Mouse (Mus musculus) neural tube, embryonic 15.5 days (tissue): ENCODE data around the gene Zfp46. TPM values are rescaled to one million over a fixed set of nuclear protein-coding genes. Genes with fewer than 3 reads are reported as not detected.

Source experiments
- ATAC-seq: fragments of 200-750 bp; cut with Nextera tagmentation; 2 replicates; pipeline ENCODE4 v1.8.0; 2017; ENCODE audit warnings: mild to moderate bottlenecking, moderate TSS enrichment, moderate library complexity; ENCODE audit not compliant: low FRiP score
- H3K27ac ChIP-seq: fragments of 300-500 bp; sonication (generic); replicated peaks from 2 replicates; pipeline ENCODE4 v1.5.1; 2015; ENCODE audit warnings: mild to moderate bottlenecking, inconsistent platforms
- H3K27me3 ChIP-seq: fragments of 300-500 bp; sonication (generic); replicated peaks from 2 replicates; pipeline ENCODE4 v1.6.1; 2015; ENCODE audit warnings: inconsistent platforms
- H3K36me3 ChIP-seq: fragments of 300-500 bp; sonication (generic); 2 replicates; pipeline ENCODE4 v1.6.1; 2015; ENCODE audit warnings: inconsistent platforms
- H3K4me1 ChIP-seq: fragments of 300-500 bp; sonication (generic); 2 replicates; pipeline ENCODE4 v1.6.1; 2015; ENCODE audit warnings: inconsistent platforms
- H3K4me2 ChIP-seq: fragments of 300-500 bp; sonication (generic); 2 replicates; pipeline ENCODE4 v1.6.1; 2015; ENCODE audit warnings: inconsistent platforms, mild to moderate bottlenecking, moderate library complexity
- H3K4me3 ChIP-seq: fragments of 300-500 bp; sonication (generic); replicated peaks from 2 replicates; pipeline ENCODE4 v1.5.1; 2015; ENCODE audit warnings: mild to moderate bottlenecking, inconsistent platforms
- H3K9ac ChIP-seq: fragments of 300-500 bp; sonication (generic); replicated peaks from 2 replicates; pipeline ENCODE4 v1.6.1; 2015; ENCODE audit warnings: mild to moderate bottlenecking, inconsistent platforms
- H3K9me3 ChIP-seq: fragments of 300-500 bp; sonication (generic); replicated peaks from 2 replicates; pipeline ENCODE4 v1.6.1; 2016; ENCODE audit warnings: inconsistent platforms
- WGBS: fragments of 180-500 bp; shearing (Covaris S2); methylation state at CpG from one replicate; pipeline ENCODE4 v1.1.7; 2015; ENCODE audit warnings: mixed read lengths; 5-methylcytosine and 5-hydroxymethylcytosine counted together
- polyA plus RNA-seq: library from polyadenylated mRNA; unstranded; fragments of >200 nt; fragmentation: Nextera tagmentation; extraction: Ambion mirVana; gene quantifications from 2 replicates; pipeline ENCODE4 v1.2.1, GENCODE M21; 2015

Zfp46 gene
- polyA plus RNA-seq, 1 experiment from 2014 or later, result 37.5 TPM

DNA sequence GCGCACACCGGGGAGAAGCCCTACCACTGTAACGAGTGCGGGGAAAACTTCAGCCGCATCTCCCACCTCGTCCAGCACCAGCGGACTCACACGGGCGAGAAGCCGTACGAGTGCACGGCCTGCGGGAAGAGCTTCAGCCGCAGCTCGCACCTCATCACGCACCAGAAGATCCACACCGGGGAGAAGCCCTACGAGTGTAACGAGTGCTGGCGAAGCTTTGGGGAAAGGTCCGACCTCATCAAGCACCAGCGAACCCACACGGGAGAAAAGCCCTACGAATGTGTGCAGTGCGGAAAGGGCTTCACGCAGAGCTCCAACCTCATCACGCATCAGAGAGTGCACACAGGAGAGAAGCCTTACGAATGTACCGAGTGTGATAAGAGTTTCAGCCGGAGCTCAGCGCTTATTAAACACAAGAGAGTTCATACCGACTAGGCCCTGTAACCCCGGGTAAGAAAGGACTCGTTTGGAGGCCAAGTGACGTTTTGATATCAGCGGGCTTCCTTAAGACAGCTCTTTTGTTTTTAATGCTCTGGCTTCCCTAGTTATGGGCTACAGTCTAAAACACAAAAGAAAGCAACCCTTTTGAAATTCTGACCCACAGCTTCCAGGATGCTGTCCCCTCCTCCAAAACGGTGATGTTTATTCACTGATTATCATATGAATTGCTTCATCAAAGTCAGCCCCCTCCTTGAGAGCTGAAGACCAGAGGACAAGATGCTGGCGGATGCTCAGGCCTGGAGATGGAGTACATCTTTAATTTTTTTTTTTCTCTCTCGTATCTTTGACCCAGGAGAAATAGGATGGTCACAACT lies 6.5 kb downstream of the Zfp46 start:
- Histone ChIP-seq H3K9ac (no peak overlapping the region), H3K36me3 (peaks cover 78% of the 10 kb centered on the region)
- WGBS, result 32% methylated on average over 39 of the region's 39 CpGs

DNA sequence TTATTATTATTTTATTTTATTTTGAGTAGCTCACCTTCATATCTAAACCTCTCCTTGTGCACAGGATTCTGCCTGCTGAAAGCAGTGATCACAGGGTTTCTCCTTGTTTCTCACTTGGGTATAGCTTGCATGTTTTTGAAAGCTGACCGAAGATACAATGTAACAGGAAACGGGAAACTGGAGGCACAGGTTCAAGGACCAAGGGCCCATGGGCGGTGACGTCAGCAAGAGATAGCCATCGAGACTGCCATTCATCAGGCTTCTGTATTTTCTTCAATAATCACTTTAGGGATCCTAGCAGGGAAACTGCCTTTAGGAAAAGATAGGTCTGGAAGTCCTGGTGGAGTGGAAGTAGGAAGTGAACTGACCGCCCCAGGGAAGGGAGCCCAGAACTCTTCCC lies 7.2 kb downstream of the Zfp46 start:
- WGBS, result 95% methylated on average over 6 of the region's 6 CpGs
- H3K4me1 ChIP-seq, result peaks cover 24% of the 10 kb centered on the region
- H3K27me3 ChIP-seq, result peaks cover 12% of the 10 kb centered on the region
- peaks cover 80% of the 10 kb centered on the region for H3K36me3 ChIP-seq
- no peaks in the 10 kb centered on the region for H3K9me3 ChIP-seq
- no peak for ATAC-seq
- H3K4me2 ChIP-seq, result no peak overlapping the region
- no peak overlapping the region for H3K9ac ChIP-seq
- no peak overlapping the region for H3K4me3 ChIP-seq
- H3K27ac ChIP-seq, result no peak overlapping the region

More for the DNA sequence above, 6.5 kb downstream of the Zfp46 start:
- no peak for ATAC-seq
- H3K4me2 ChIP-seq, result peak overlapping the region; percentile 17; the same call in 1 of the 2 replicates
- no peak overlapping the region for H3K27ac ChIP-seq
- peaks cover 29% of the 10 kb centered on the region for H3K4me1 ChIP-seq
- peaks cover 12% of the 10 kb centered on the region for H3K27me3 ChIP-seq
- no peak overlapping the region for H3K4me3 ChIP-seq
- no peaks in the 10 kb centered on the region for H3K9me3 ChIP-seq

DNA sequence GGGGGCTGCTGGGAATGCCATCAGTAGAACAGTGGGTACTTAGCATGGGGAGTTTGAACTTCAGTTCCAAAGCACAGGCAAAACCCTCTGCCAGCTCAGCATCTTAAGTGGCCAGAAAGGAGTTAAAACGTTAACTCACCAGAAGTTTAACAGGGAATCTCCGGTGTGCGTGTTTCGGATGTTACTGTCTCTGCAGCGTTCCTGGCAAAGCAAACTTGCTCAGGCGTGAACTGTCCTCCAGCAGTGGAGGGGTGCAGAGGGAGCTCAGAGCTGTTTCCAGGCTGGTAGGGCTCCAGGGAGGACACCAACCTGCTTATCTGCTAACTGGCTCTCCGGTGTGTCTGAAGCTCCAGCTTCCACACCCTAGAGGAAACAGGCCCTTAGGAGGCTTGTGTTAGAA lies 11.5 kb downstream of the Zfp46 start:
- peaks cover under 1% of the 10 kb centered on the region; the same call in 1 of the 2 replicates for H3K4me1 ChIP-seq
- peaks cover 49% of the 10 kb centered on the region for H3K36me3 ChIP-seq
- 75% methylated on average over 7 of the region's 7 CpGs for WGBS
- H3K4me2 ChIP-seq, result no peak overlapping the region
- ATAC-seq, result no peak
- no peak overlapping the region for H3K9ac ChIP-seq
- no peak overlapping the region for H3K4me3 ChIP-seq
- H3K9me3 ChIP-seq, result no peaks in the 10 kb centered on the region
- no peaks in the 10 kb centered on the region for H3K27me3 ChIP-seq
- no peak overlapping the region for H3K27ac ChIP-seq

DNA sequence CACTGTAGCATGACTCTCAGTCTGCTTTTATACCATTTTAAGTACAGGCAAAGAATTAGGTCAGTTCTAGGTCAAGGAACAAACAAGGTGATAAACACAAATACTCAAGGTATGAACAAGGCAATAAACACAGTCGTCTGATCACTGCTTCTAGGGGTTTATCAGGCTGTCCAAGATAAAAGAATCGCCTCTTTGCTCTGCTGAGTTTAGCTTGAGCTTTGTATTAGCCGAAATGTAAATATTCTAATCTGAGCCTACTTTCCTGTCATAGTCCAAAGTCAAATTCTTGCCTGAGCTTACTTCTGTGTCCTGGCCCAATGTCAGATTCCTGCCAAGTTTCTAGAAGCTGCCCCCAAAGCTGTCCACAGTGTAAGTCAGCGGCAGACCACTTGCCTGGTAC lies 18.0 kb downstream of the Zfp46 start:
- no peak for ATAC-seq

DNA sequence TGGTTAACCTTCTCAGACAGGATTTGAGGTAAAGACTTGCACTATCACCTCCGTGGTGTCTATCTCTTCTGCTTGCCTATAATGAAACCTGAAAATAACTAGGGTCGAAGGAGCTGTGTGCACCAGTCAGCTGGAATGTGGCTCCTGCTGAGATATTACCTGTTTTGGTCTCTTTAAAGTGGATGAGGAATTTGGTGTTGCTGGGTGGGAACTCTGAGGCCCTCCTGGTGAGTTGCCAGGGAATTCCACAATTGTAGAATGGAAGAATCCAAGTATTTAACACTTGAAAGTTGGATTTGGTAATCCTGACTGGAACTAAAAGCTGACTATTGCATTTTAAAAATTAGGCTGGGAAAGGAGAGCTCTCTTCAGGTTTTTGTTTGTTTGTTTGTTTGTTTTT lies 19.7 kb downstream of the Zfp46 start:
- no peak overlapping the region for H3K4me3 ChIP-seq
- WGBS, result 45% methylated on average over 2 of the region's 2 CpGs
- H3K9ac ChIP-seq, result no peak overlapping the region
- H3K27ac ChIP-seq, result no peak overlapping the region
- H3K9me3 ChIP-seq, result no peaks in the 10 kb centered on the region
- no peak overlapping the region for H3K4me2 ChIP-seq
- H3K36me3 ChIP-seq, result no peaks in the 10 kb centered on the region
- no peaks in the 10 kb centered on the region for H3K27me3 ChIP-seq
- ATAC-seq, result no peak
- peaks cover under 1% of the 10 kb centered on the region; the same call in 1 of the 2 replicates for H3K4me1 ChIP-seq

More for the DNA sequence above, 18.0 kb downstream of the Zfp46 start:
- Histone ChIP-seq H3K9me3 (no peaks in the 10 kb centered on the region), H3K4me2 (no peak overlapping the region), H3K4me1 (no peaks in the 10 kb centered on the region), H3K9ac (no peak overlapping the region), H3K4me3 (no peak overlapping the region), H3K27ac (no peak overlapping the region), H3K36me3 (peaks cover 5% of the 10 kb centered on the region; the same call in 1 of the 2 replicates), H3K27me3 (no peaks in the 10 kb centered on the region)
- WGBS, result 83% methylated on average over 4 of the region's 4 CpGs

DNA sequence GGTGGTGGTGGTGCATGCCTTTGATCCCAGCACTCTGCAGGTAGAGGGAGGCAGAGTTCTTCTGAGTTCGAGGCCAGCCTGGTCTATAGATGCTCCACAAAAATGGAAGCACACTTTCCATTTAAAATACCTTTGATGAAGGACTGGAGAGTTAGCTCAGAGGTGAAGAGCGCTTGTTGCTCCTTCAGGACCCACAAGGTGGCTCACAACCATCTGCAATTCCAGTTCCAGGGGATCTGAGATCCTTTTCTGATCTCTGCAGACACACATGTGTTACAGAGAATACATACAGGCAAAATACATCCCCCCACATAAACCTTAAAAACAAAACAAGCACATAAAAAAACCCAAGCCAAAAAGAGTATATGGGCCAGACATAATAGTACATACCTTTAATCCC lies 23.9 kb downstream of the Zfp46 start:
- no peak for ATAC-seq
- Histone ChIP-seq H3K36me3 (no peaks in the 10 kb centered on the region), H3K27me3 (no peaks in the 10 kb centered on the region), H3K9ac (no peak overlapping the region), H3K4me2 (no peak overlapping the region), H3K4me1 (peaks cover 25% of the 10 kb centered on the region), H3K9me3 (no peaks in the 10 kb centered on the region), H3K27ac (no peak overlapping the region), H3K4me3 (no peak overlapping the region)
- WGBS, result 52% methylated on average over 2 of the region's 2 CpGs

DNA sequence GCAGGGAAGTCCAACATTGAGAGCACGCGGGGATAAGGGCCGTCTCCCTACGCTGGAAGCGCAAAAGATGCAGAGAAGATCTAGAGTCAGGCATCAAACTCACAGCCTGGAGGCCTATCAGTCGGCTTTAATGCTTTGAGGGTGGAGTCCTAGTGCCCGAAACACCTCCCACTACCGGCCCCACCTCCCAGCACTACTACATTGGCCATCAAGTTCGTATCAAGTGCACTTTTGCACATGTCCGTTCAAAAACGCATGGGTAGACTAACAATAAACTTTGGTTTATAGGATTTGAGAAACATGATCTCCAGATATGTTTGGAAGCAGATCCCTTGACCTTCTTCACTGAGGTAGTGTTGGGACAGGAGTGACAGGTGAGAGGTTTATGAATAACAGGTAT lies 25.3 kb downstream of the Zfp46 start:
- peak overlapping the region; percentile 69 for H3K4me2 ChIP-seq

DNA sequence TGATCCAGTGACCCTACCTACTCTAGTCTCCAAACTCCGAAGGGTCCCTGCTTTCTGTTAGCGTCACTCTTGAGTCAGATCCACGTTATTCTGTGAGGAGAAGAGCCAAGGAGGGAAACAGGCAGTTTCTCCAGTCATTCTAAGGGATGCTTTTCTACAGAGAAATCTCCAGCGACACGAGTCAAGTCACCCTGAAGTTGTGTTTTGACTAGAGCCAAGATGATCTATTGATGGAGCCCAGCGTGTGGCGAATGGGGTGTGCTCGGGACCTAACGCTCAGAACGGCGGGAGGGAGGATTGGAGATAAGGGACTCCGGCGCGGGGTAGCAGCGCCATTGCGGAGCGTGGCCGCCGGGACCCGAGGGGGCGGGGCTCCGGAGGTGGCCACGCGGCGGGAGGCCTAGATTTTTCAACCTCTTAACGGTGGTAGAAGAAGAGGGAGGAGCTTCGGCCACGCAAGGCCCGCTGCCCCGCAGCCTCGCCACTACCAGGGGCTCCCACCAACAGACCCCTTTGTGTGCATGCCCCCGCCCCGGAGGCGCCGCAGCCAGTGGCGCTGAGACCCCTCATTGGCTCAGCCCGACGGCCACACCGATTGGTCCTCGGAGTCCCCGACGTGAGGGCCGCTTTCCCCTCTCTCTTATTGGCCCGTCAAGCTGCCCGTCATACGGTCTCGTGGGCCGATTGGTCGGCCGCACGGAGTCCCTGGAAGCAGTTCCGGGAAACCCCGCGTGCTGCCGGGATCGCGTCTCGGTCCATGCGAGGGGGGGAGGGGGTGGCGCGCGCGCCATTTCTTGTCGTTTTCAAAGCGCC lies 26.0 kb downstream of the Zfp46 start, which contains the start of gene Hnrnpr:
TSS of gene Hnrnpr (plus strand) at position 714 of the 813 bp plus-strand sequence.
- Histone ChIP-seq H3K36me3 (no peaks in the 10 kb centered on the region), H3K27ac (peak within 1 kb of the TSS; percentile 97), H3K4me2 (peak within 1 kb of the TSS; percentile 75), H3K9ac (peak within 1 kb of the TSS; percentile 96), H3K4me3 (peak within 1 kb of the TSS; percentile 91), H3K27me3 (no peaks in the 10 kb centered on the region), H3K4me1 (peaks cover 39% of the 10 kb centered on the region), H3K9me3 (no peaks in the 10 kb centered on the region)
- peak; percentile 99 for ATAC-seq
- WGBS, result under 1% methylated on average over 65 of the region's 65 CpGs

More for the DNA sequence above, 25.3 kb downstream of the Zfp46 start:
- Histone ChIP-seq H3K4me3 (peak overlapping the region; percentile 91), H3K9me3 (no peaks in the 10 kb centered on the region), H3K4me1 (peaks cover 35% of the 10 kb centered on the region), H3K36me3 (no peaks in the 10 kb centered on the region), H3K9ac (peak overlapping the region; percentile 67), H3K27me3 (no peaks in the 10 kb centered on the region), H3K27ac (peak overlapping the region; percentile 95)
- ATAC-seq, result no peak
- 6% methylated on average over 11 of the region's 11 CpGs for WGBS

DNA sequence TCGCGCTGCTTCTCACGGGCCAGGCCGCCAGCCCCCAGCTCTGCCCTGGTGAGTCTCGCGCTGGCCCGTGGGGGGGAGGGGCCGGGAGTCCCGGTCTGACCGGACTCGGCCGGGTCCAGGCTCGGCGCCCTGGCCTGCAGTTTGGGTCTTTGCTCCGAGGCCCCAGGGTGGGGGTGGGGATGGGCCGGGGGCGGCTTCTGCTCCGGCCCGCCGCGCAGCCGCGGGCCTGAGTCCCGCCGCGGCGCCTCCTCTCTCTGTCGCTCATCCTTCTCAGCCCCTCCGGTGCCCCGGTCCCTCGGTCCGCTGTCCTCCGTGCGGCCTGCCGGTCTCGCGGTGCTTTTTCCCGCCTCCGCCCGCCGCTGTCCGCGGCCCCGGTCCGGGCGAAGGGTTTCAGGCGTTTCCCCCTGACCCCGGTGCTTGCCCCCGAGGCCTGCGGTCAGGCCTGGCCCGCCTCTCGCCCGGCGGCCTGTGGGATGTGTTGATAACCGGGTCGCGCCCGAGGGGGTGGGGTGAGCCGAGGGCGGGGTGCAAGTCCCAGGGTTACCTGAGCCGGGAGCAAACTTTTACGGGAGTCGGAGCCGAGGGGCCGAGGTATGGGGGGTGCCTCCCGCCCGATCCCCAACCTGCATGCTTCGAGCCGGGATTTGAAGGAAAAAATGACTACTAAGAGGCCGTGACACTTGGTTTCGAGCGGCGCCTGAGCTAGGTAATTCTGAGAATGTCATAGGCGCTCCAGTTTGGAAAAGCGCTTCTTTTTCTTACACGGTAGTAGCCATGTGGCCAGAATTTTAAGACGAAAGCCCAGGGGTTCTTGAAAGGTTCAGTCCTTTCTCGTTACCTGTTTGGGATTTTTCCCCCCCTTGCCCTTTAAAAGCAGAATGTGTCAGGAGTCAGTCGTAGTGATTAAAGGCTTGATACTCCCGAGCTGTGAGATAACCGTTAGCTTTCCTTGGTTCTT lies 26.8 kb downstream of the Zfp46 start:
- H3K4me1 ChIP-seq, result peaks cover 39% of the 10 kb centered on the region
- peaks cover under 1% of the 10 kb centered on the region; the same call in 1 of the 2 replicates for H3K36me3 ChIP-seq
- H3K4me2 ChIP-seq, result peak overlapping the region; percentile 75
- H3K4me3 ChIP-seq, result peak overlapping the region; percentile 91
- H3K27me3 ChIP-seq, result no peaks in the 10 kb centered on the region
- whole genome bisulfite sequencing, result under 1% methylated on average over 73 of the region's 81 CpGs
- peak overlapping the region; percentile 97 for H3K27ac ChIP-seq
- H3K9ac ChIP-seq, result peak overlapping the region; percentile 96
- no peaks in the 10 kb centered on the region for H3K9me3 ChIP-seq
- ATAC-seq, result peak; percentile 61

DNA sequence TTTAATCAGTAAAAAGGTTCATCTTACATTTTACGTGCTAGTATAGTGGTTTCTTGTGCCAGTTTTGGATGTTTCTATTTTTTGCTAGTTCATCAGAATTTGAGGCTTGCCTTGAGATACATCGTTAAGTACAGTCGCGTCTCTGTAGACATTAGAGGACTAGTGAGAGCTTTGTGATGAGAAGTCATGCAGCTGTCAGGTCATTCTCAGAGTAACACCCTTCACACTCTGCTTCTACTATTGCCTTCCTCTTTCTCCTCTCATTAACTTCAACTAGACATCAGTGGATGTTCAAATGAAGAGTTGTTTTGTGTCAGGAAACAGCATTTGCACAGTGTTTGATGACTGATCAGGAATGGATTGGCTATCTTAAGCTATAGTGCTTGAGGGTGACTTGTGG lies 28.1 kb downstream of the Zfp46 start:
- ATAC-seq, result no peak
- H3K4me2 ChIP-seq, result peak overlapping the region; percentile 75
- peaks cover 39% of the 10 kb centered on the region for H3K4me1 ChIP-seq
- H3K27me3 ChIP-seq, result no peaks in the 10 kb centered on the region
- H3K4me3 ChIP-seq, result peak overlapping the region; percentile 91
- peaks cover 5% of the 10 kb centered on the region; the same call in 1 of the 2 replicates for H3K36me3 ChIP-seq
- H3K9me3 ChIP-seq, result no peaks in the 10 kb centered on the region
- H3K27ac ChIP-seq, result no peak overlapping the region
- 22% methylated on average over 4 of the region's 4 CpGs for WGBS
- 0 out of 2 replicates have a peak overlapping the region, but pooled peaks have one; percentile 32 for H3K9ac ChIP-seq

DNA sequence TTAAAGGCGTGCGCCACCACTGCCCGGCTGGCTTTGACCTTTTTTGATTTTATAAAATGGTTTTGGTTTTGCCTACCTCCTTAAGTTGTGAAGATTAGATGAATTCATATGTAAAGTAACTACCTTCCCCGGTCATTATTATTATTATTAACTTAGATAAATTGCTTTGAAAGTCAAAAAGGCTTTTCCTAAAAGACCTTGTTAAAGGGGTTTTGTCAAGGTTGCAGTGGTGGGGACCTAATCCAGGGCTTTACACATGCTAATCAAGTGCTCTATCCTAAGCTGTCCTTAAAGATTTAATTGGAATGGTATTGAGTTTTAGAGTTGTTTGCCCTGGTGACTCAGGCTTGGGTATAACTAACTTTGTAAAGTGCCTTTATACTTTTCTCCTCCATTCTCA lies 33.2 kb downstream of the Zfp46 start:
- Histone ChIP-seq H3K4me2 (no peak overlapping the region), H3K36me3 (peaks cover 42% of the 10 kb centered on the region), H3K27me3 (no peaks in the 10 kb centered on the region), H3K9ac (no peak overlapping the region), H3K9me3 (no peaks in the 10 kb centered on the region), H3K4me1 (peaks cover 19% of the 10 kb centered on the region), H3K27ac (no peak overlapping the region), H3K4me3 (no peak overlapping the region)
- ATAC-seq, result no peak
- 81% methylated on average over 4 of the region's 4 CpGs for WGBS
